Comparison of ENCODE assay signal across 10 mouse cellular contexts in genomic region chr6:24516197-24516596, GRCm38 (mm10). TPM values are rescaled to one million over a fixed set of nuclear protein-coding genes. Genes with fewer than 3 reads are reported as not detected.
DNase-seq lines count a peak whose midpoint lies in the region; ATAC-seq and TF ChIP-seq lines count a peak whose summit lies in the region.
"Had no signal": no experiment of that assay in that cellular context is flagged by ENCODE, and none has a peak within 500 bp of the region (broad histone marks: within the 10 kb centered on the region; RNA-seq: fewer than 3 reads in every experiment).

No protein-coding gene starts in this region.

- H3K4me2 ChIP-seq in lung, postnatal 0 days (replicated peaks; ENCODE audit: low read depth, low read length) = no peak overlapping the region

- H3K9ac ChIP-seq in lung, postnatal 0 days (replicated peaks; ENCODE audit: low read depth) = no peak overlapping the region

- TF ChIP-seq POLR2A in lung, adult 2 months (IDR thresholded peaks at IDR 0.05; ENCODE audit: borderline replicate concordance, extremely low read depth, low read depth, low read length) = no peak

- TF ChIP-seq EP300 in lung, postnatal 0 days (IDR thresholded peaks at IDR 0.05) = no peak

- H3K9me3 ChIP-seq in lung, postnatal 0 days (ENCODE audit: low read length) = no peaks in the 10 kb centered on the region

- no peak overlapping the region for H3K27ac ChIP-seq in lung, postnatal 0 days (ENCODE audit: low read length)

- peak; percentile 41 for DNase-seq in embryo, embryonic 10 days (ENCODE audit: low spot score)
- DNase-seq in embryo, embryonic 9.5 days (ENCODE audit: extremely low spot score) = no peak
- DNase-seq in lung, postnatal 0 days (ENCODE audit: low spot score) = peak; percentile 77
- DNase-seq in lung, adult 2 months = no peak
- DNase-seq in retina, embryonic 14.5 days (ENCODE audit: low spot score) = peak; percentile 65
- no peak for DNase-seq in urinary bladder, postnatal 10 days (ENCODE audit: low spot score)
- DNase-seq in adrenal gland, postnatal 25 days = no peak

- WGBS in lung, postnatal 0 days = 46% methylated on average over 2 of the region's 2 CpGs
- WGBS in lung, adult 2 months = 39% methylated on average over 2 of the region's 2 CpGs

- no peak for ATAC-seq in lung, postnatal 0 days
- peak; percentile 56 to 70; a peak in 2 of 4 replicates for ATAC-seq in hematopoietic stem cell, adult 5-6 weeks (replicated peaks in 1 of 2; ENCODE audit: insufficient read depth in 1 of 2, low FRiP score in 2 of 2, low TSS enrichment in 1 of 2, low read depth in 1 of 2, poor library complexity in 2 of 2, severe bottlenecking in 2 of 2)

- TF ChIP-seq CTCF in lung, postnatal 0 days (IDR thresholded peaks at IDR 0.05) = peak; percentile 68
- TF ChIP-seq CTCF in lung, adult 2 months (IDR thresholded peaks at IDR 0.05; ENCODE audit: insufficient read depth, low read length) = no peak

- no peak overlapping the region for H3K4me3 ChIP-seq in lung, postnatal 0 days (ENCODE audit: low read depth, low read length)
- no peak overlapping the region for H3K4me3 ChIP-seq in lung, adult 2 months (replicated peaks; ENCODE audit: extremely low read depth, low read depth, low read length)

- no peaks in the 10 kb centered on the region for H3K27me3 ChIP-seq in lung, postnatal 0 days (replicated peaks; ENCODE audit: insufficient read depth, low read length)

- no peaks in the 10 kb centered on the region for H3K36me3 ChIP-seq in lung, postnatal 0 days (ENCODE audit: insufficient read depth, low read length)

- peaks cover 3% of the 10 kb centered on the region; the same call in 1 of the 2 replicates for H3K4me1 ChIP-seq in lung, postnatal 0 days (ENCODE audit: insufficient read depth, low read depth, low read length)
- peaks cover 6% of the 10 kb centered on the region for H3K4me1 ChIP-seq in lung, adult 2 months (ENCODE audit: control insufficient read depth, insufficient read depth, low read length)

RNA-seq across cellular contexts. Expression of gene Iqub, which starts 1.3 kb away (rescaled TPM):
- 1.9 and 2.6 TPM in 2 replicates for polyA plus RNA-seq in lung, postnatal 0 days (2015; fragmentation: Nextera tagmentation; extraction: Ambion mirVana)
- polyA plus RNA-seq in lung, adult 2 months (2012; rRNA removed) = 0.36 and 0.75 TPM in 2 replicates
- not detected in 2 replicates for total RNA-seq in hematopoietic stem cell, adult 5-6 weeks (2017)
- 0.18 TPM in 1 of 2 replicates, not detected in the other for total RNA-seq in adrenal gland, postnatal 25 days (2021)
- polyA plus RNA-seq: spleen, adult 2 months had no signal

RNA-seq across cellular contexts. Expression of gene Ndufa5, which starts 11.6 kb away (rescaled TPM):
- 227 and 244 TPM in 2 replicates for polyA plus RNA-seq in lung, postnatal 0 days (2015; fragmentation: Nextera tagmentation; extraction: Ambion mirVana)
- 2.7 and 4.3 TPM in 2 replicates for polyA plus RNA-seq in lung, adult 2 months (2012; rRNA removed)
- 205 and 225 TPM in 2 replicates for total RNA-seq in hematopoietic stem cell, adult 5-6 weeks (2017)
- 267 and 330 TPM in 2 replicates for total RNA-seq in adrenal gland, postnatal 25 days (2021)

RNA-seq across cellular contexts. Expression of gene Asb15, which starts 11.7 kb away (rescaled TPM):
- 0.02 and 0.07 TPM in 2 replicates for polyA plus RNA-seq in lung, postnatal 0 days (2015; fragmentation: Nextera tagmentation; extraction: Ambion mirVana)
- polyA plus RNA-seq in lung, adult 2 months (2012; rRNA removed) = 0.09 and 0.46 TPM in 2 replicates
- total RNA-seq in hematopoietic stem cell, adult 5-6 weeks (2017) = not detected in 2 replicates
- total RNA-seq in adrenal gland, postnatal 25 days (2021) = not detected in 2 replicates
- total RNA-seq: left cerebral cortex, postnatal 10 days had no signal
- polyA plus RNA-seq: spleen, adult 2 months had no signal

Comparison
In these comparisons a context has a peak if more than half of its experiments do, and no peak if none do; other contexts are left out.
1. DNase-seq: peak in embryo, embryonic 10 days (single experiment), lung, postnatal 0 days (single experiment) and retina, embryonic 14.5 days (single experiment); none in embryo, embryonic 9.5 days (single experiment), lung, adult 2 months (single experiment), urinary bladder, postnatal 10 days (single experiment) and adrenal gland, postnatal 25 days (single experiment).